Mouse (Mus musculus) intestine, embryonic 15.5 days (tissue): ENCODE results near the gene Fcgrt. TPM values are rescaled to one million over a fixed set of nuclear protein-coding genes. Genes with fewer than 3 reads are reported as not detected.

Experiments
- ATAC-seq: fragments of 200-750 bp; cut with Nextera tagmentation; 2 replicates; pipeline ENCODE4 v1.8.0; 2017; ENCODE audit warnings: moderate TSS enrichment, moderate library complexity
- H3K27ac ChIP-seq: fragments of 300-500 bp; sonication (generic); 2 replicates; pipeline ENCODE4 v1.5.1; 2015; ENCODE audit warnings: mild to moderate bottlenecking, inconsistent platforms
- H3K27me3 ChIP-seq: fragments of 300-500 bp; sonication (generic); replicated peaks from 2 replicates; pipeline ENCODE4 v1.6.1; 2015; ENCODE audit warnings: inconsistent platforms
- H3K36me3 ChIP-seq: fragments of 300-500 bp; sonication (generic); 2 replicates; pipeline ENCODE4 v1.6.1; 2015; ENCODE audit warnings: inconsistent platforms
- H3K4me1 ChIP-seq: fragments of 300-500 bp; sonication (generic); replicated peaks from 2 replicates; pipeline ENCODE4 v1.6.1; 2015; ENCODE audit warnings: inconsistent platforms
- H3K4me2 ChIP-seq: fragments of 300-500 bp; sonication (generic); replicated peaks from 2 replicates; pipeline ENCODE4 v1.6.1; 2015; ENCODE audit warnings: mild to moderate bottlenecking, inconsistent platforms
- H3K4me3 ChIP-seq: fragments of 300-500 bp; sonication (generic); replicated peaks from 2 replicates; pipeline ENCODE4 v1.5.1; 2015; ENCODE audit warnings: inconsistent platforms
- H3K9ac ChIP-seq: fragments of 300-500 bp; sonication (generic); 2 replicates; pipeline ENCODE4 v1.6.1; 2015; ENCODE audit warnings: inconsistent platforms
- H3K9me3 ChIP-seq: fragments of 300-500 bp; sonication (generic); 2 replicates; pipeline ENCODE4 v1.6.1; 2016; ENCODE audit warnings: inconsistent platforms
- WGBS: fragments of 180-500 bp; shearing (Covaris S2); methylation state at CpG from one replicate; pipeline ENCODE4 v1.1.7; 2015; 5-methylcytosine and 5-hydroxymethylcytosine counted together
- polyA plus RNA-seq: library from polyadenylated mRNA; unstranded; fragments of >200 nt; fragmentation: Nextera tagmentation; extraction: Ambion mirVana; gene quantifications from 2 replicates; pipeline ENCODE4 v1.2.1, GENCODE M21; 2015

The Fcgrt gene
- polyA plus RNA-seq, 1 experiment from 2014 or later, result 153 TPM

DNA sequence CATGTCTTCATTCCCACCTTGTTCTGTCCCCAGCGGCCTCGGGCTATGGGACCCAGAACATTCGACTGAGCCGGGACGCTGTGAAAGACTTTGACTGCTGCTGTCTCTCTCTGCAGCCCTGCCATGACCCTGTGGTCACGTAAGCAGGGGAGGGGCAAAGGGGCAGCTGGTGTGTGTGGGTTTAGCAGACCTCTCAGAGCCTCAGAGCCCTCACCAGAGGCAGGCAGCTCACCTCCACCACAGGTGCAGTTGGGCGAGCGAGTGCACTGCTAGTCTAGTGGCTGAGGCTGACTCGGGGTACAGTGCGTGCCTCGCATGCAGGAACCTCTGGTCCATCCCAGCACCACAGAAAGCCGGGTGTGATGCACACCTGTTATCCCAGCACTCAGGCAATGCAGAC is 29.7 kb downstream of the Fcgrt start:
- 90% methylated on average over 12 of the region's 12 CpGs for WGBS
- no peak overlapping the region for H3K27ac ChIP-seq
- no peak overlapping the region for H3K4me3 ChIP-seq
- H3K9me3 ChIP-seq, result no peaks in the 10 kb centered on the region
- no peak overlapping the region for H3K4me2 ChIP-seq
- no peak for ATAC-seq
- no peak overlapping the region for H3K9ac ChIP-seq
- H3K27me3 ChIP-seq, result no peaks in the 10 kb centered on the region
- no peaks in the 10 kb centered on the region for H3K4me1 ChIP-seq
- H3K36me3 ChIP-seq, result peaks cover 21% of the 10 kb centered on the region

DNA sequence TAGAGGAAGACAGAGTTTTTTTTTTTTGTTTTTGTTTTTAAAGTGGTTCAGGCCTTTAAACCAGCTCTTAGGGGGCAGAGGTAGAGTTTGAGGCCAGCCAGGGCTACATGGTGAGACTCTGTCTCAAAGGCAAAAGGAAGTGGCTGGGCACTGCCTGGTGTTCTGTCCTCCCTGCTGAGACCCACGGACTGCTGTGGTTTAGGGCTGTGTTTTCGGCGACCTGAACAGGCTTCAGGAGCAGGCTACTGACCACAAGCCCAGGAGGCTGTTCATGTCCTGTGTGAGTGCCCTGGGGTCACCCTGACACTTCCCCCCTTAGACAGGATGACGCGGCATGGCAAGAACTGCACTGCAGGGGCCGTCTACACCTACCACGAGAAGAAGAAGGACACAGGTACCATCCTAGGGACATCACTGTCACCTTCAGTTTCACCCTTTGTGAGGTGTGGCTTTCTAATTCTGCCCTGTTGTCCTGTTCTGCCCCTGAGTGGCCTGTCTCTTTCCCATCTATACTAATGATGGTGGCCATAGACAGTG is 30.4 kb downstream of the Fcgrt start:
- Histone ChIP-seq H3K27ac (no peak overlapping the region), H3K4me1 (no peaks in the 10 kb centered on the region), H3K4me3 (no peak overlapping the region), H3K9ac (no peak overlapping the region), H3K36me3 (peaks cover 21% of the 10 kb centered on the region), H3K4me2 (no peak overlapping the region), H3K9me3 (no peaks in the 10 kb centered on the region), H3K27me3 (no peaks in the 10 kb centered on the region)
- WGBS, result 80% methylated on average over 7 of the region's 7 CpGs
- ATAC-seq, result no peak

DNA sequence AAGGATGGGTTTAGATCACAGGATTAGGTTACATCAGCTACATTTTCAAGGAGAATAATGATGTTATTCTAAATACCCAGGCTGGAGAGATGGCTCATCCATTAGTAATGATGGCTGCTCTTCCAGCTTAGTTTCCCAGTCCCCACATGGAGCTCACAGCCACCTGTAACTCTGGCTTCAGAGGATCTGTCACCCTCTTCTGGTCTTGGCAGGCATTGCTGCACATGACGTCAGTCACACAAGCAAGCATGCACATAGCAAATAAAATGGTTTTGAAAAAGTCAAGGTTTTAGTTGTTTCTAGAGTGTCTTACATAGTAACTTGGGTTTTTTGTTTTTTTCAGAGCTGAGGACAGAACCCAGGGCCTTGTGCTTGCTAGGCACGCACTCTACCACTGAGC is 31.4 kb downstream of the Fcgrt start:
- Histone ChIP-seq H3K36me3 (peaks cover 17% of the 10 kb centered on the region), H3K27me3 (no peaks in the 10 kb centered on the region), H3K9ac (no peak overlapping the region), H3K4me2 (no peak overlapping the region), H3K4me3 (no peak overlapping the region), H3K27ac (no peak overlapping the region), H3K9me3 (no peaks in the 10 kb centered on the region), H3K4me1 (no peaks in the 10 kb centered on the region)
- 81% methylated on average over 2 of the region's 2 CpGs for WGBS
- no peak for ATAC-seq

DNA sequence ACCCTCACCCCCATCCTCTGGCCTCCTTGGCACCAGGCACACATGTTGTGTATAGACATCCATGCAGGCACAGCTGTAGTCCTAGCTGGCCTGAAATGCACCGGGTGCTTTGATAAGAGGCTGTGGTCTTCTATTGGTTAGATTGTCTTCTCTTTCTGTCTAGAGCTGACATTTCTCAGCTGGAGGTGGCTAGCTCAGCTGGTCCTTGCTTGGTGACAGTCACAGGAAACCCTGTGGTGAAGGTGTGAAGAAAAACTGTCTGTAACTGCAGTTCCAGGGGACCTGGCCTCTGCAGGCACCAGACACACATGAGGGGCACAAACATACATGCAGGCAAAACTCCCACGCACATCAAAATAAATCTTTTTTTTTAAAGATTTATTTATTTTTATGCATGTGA is 34.0 kb downstream of the Fcgrt start:
- H3K4me3 ChIP-seq, result no peak overlapping the region
- no peaks in the 10 kb centered on the region; the same call in 1 of the 2 replicates for H3K4me1 ChIP-seq
- no peak overlapping the region for H3K27ac ChIP-seq
- no peak for ATAC-seq
- H3K36me3 ChIP-seq, result no peaks in the 10 kb centered on the region
- H3K27me3 ChIP-seq, result no peaks in the 10 kb centered on the region
- H3K9me3 ChIP-seq, result no peaks in the 10 kb centered on the region
- no peak overlapping the region for H3K9ac ChIP-seq
- no peak overlapping the region for H3K4me2 ChIP-seq
- WGBS, result 84% methylated on average over 2 of the region's 2 CpGs

DNA sequence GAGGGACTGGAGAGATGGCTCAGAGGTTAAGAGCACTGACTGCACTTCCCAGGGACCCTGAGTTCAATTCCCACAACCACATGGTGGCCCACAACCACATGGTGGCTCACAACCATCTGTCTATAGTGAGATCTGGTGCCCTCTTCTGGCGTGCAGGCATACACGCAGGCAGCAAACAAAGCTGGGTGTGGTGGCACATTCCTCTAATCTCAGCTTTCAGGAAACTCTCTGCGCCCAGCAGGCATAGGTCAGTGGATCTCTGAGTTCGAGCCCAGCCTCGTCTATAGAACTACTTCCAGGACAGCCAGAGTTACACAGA is 35.7 kb downstream of the Fcgrt start:
- ATAC-seq, result peak; percentile 39; the same call in 1 of the 2 replicates
- Histone ChIP-seq H3K4me1 (peaks cover 5% of the 10 kb centered on the region), H3K4me2 (no peak overlapping the region), H3K27ac (no peak overlapping the region), H3K4me3 (no peak overlapping the region), H3K36me3 (no peaks in the 10 kb centered on the region), H3K9me3 (no peaks in the 10 kb centered on the region), H3K9ac (no peak overlapping the region), H3K27me3 (no peaks in the 10 kb centered on the region)
- WGBS, result 26% methylated on average over 5 of the region's 5 CpGs

DNA sequence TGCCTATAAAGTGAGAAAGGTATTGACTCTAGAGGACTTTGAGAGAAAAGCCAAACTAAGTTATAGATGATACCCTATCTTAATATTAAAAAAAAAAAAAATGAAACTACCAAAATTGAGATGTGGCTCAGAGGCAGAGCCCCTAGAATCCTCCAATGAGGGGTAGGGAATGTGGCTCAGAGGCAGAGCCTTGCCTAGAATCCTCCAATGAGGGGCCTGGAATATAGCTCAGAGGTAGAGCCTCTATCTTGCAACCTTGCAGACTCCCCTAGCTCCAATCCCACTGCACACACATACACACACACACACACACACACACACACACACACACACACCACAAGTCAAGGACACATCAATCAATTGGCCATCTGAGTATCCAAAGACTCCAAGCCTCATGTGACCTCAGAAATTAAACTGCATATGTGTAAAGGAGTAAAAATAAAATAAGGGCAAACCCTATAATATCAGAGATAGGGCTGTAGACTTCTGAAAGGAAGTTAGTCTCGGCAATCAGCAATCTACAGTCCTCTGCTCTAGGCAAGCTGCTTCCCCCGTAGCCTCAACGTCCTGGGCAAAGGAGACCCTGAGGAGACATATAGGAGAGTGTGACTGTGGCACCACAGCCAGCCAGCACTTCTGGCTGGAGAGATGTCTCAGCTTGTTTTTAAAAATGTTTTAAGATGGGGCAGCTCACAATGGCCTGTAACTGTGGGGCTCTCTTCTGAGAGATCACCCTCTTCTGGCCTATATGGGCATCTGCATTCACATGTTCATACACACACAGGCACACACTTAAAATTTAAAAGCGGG is 36.3 kb downstream of the Fcgrt start:
- no peaks in the 10 kb centered on the region for H3K9me3 ChIP-seq
- ATAC-seq, result 0 out of 2 replicates have a peak, but pooled peaks have one; percentile 9
- no peak overlapping the region for H3K27ac ChIP-seq
- H3K36me3 ChIP-seq, result no peaks in the 10 kb centered on the region
- no peaks in the 10 kb centered on the region for H3K27me3 ChIP-seq
- H3K4me2 ChIP-seq, result no peak overlapping the region
- 82% methylated on average over 4 of the region's 4 CpGs for WGBS
- H3K4me3 ChIP-seq, result no peak overlapping the region
- peaks cover 5% of the 10 kb centered on the region for H3K4me1 ChIP-seq
- H3K9ac ChIP-seq, result no peak overlapping the region

DNA sequence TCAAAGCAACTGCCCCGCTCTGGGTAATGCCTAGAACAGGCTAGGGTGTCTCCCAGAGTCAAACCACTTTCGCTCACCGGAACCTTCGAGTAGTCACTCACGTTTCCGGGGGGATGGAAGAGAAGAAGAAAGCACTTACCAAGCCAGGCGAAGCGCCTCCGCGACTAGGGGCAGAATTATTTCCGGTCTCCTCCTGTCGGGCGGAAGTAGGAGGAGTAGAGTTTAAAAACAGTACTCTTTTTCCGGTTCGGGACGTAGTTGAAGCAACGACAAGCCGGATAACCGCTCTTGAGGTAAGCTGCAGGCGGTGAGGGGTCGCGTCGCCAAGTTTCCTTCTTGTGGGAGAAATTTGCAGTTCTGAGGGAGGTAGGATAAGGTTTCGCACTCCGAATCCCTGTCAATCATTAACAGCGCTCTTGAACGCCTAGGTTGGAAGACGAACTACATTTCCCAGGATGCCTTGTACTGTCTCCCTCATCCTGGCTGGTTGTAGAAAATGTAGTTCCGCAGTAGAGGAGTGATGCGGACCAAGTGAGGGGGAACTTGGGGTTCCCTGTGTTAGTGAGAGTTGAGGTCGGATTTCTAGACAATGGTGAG is 41.3 kb downstream of the Fcgrt start, which contains the start of the genes Nosip and Prrg2:
Nosip (plus strand) TSS at position 191 of the 597 bp plus-strand sequence.
Prrg2 (minus strand) TSS at position 439 of the 597 bp plus-strand sequence.
- peak within 1 kb of the TSS; percentile 62 for H3K9ac ChIP-seq
- WGBS, result under 1% methylated on average over 31 of the region's 31 CpGs
- H3K9me3 ChIP-seq, result no peaks in the 10 kb centered on the region
- peak within 1 kb of the TSS; percentile 61 for H3K4me2 ChIP-seq
- ATAC-seq, result peak; percentile 91
- H3K4me3 ChIP-seq, result peak within 1 kb of the TSS; percentile 72
- no peaks in the 10 kb centered on the region for H3K36me3 ChIP-seq
- peak within 1 kb of the TSS; percentile 93 for H3K27ac ChIP-seq
- no peaks in the 10 kb centered on the region for H3K27me3 ChIP-seq
- H3K4me1 ChIP-seq, result peaks cover 10% of the 10 kb centered on the region

DNA sequence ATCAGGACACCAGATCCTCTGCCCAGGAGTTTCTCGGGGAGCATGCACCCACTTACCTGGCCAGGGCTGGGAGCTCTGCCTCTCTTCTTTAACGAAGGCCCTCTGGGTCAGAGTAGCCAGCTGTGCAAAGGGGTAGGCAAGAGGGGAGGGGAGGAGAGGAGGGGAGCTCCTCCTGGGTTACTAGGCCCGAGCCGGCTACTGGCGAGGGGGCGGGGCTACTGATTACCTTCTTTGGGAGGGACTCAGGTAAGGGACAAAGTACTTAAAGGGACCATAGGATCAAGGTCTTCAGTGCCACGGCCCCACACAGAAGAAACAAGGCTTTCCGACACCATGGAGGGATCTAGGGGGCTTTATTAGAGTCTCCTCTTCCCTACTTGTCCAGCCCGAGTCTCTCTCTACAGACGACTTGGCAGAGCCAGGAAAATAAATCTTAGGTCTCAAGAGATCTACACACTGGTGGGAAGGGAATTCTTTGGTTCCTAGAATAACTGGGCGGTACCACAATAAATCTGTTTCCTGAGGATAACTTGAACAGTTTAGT is 42.0 kb downstream of the Fcgrt start:
- ATAC-seq, result peak; percentile 77
- Histone ChIP-seq H3K4me3 (peak overlapping the region; percentile 72), H3K9me3 (no peaks in the 10 kb centered on the region), H3K36me3 (no peaks in the 10 kb centered on the region), H3K27ac (peak overlapping the region; percentile 93), H3K4me2 (peak overlapping the region; percentile 61), H3K4me1 (peaks cover 10% of the 10 kb centered on the region), H3K27me3 (no peaks in the 10 kb centered on the region), H3K9ac (peak overlapping the region; percentile 55)
- 11% methylated on average over 11 of the region's 11 CpGs for WGBS

DNA sequence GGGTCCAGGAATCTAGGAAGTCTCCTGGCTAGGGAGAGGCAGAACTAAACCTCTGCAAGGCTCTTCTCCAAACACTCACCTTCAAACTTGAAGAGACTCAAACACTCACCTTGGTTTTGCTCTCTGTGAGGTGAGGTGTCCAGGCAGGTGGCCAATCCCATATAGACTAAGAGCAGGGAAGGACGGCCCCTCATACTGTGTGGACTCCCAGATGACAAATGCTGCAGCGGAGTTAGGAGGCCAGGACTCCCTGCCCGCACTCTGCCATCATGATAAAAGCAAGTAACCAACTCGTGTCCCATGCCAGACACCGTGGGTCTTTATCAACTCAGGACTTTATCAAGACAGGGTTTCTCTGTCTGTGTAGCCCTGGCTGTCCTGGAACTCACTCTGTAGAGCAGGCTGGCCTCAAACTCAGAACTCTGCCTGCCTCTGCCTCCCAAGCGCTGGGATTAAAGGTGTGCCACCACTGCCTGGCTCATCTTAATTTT is 43.0 kb downstream of the Fcgrt start:
- ATAC-seq, result no peak
- Histone ChIP-seq H3K9me3 (no peaks in the 10 kb centered on the region), H3K36me3 (no peaks in the 10 kb centered on the region), H3K4me1 (peaks cover 10% of the 10 kb centered on the region), H3K27me3 (no peaks in the 10 kb centered on the region), H3K9ac (peak overlapping the region; percentile 55; the same call in 1 of the 2 replicates), H3K4me3 (peak overlapping the region; percentile 72), H3K4me2 (peak overlapping the region; percentile 61), H3K27ac (0 out of 2 replicates have a peak overlapping the region, but pooled peaks have one; percentile 6)
- 76% methylated on average over 6 of the region's 6 CpGs for WGBS

DNA sequence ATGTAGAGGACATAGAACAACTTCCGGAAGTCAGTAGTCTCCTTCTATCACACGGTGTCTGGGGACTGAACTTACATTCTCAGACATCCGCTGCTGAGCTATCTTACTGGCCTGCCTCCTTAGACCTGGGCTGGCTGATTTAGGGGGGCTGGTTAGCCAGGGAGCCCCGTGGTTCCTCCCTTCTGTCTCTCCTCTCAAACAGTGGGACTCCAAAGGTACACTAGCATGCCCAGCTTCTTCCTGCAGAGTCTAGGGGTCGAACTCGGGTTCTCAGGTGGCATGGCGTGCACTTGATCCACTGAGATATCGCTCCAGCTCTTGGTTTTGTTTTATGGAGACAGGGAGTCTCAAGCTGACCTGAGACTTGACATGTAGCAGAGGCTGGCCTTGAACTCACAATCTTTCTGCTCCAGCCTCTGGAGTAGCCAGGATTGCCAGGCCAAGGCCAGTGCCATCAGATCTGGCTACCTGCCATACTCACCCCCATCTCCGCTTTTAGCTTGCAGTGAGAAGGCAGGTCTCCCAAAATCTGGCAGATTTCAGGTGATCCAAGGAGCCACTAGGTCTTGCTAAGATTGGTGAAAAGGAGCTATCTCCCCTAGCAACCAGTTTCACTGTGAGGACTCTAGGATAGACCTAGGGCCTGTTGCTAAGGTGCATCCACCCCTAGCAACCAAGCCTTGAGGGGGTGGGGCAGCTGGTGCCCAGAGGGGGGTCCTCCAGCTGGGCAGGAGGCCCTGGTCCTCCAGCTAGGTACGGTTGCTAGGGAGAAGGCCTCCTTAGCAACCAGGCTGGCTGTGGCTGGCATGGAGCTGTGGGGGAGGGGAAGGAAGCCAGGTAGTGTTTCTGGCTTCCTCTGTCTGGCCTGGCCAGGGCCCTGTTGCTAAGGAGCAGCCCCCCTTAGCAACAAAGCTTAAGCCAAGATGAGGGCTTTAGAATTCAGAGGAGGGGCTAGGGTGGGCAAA is 44.8 kb downstream of the Fcgrt start:
- WGBS, result 77% methylated on average over 10 of the region's 10 CpGs
- H3K36me3 ChIP-seq, result no peaks in the 10 kb centered on the region
- no peaks in the 10 kb centered on the region for H3K9me3 ChIP-seq
- H3K27me3 ChIP-seq, result no peaks in the 10 kb centered on the region
- no peak overlapping the region for H3K4me2 ChIP-seq
- H3K4me3 ChIP-seq, result no peak overlapping the region
- ATAC-seq, result no peak
- peaks cover 10% of the 10 kb centered on the region for H3K4me1 ChIP-seq
- no peak overlapping the region for H3K9ac ChIP-seq
- H3K27ac ChIP-seq, result no peak overlapping the region

DNA sequence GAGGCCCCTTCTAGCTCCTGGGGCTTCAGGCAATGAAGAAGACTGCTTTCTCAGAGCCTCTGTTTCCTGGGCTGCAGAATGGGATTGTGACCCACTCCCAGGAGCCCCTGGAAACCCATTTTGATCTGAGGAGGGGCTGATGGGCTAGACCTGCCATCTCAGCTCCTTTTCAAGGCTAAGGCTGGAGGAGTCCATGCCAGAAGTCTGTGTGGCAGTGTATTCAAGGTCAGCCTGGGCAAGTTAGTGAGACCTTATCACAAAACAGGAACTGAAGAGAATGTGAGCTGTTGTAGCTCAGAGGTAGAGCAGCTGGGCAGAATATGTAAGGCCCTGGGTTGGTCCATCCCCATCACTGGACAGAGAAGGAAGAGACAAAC is 46.7 kb downstream of the Fcgrt start:
- H3K27me3 ChIP-seq, result no peaks in the 10 kb centered on the region
- no peak for ATAC-seq
- no peaks in the 10 kb centered on the region for H3K9me3 ChIP-seq
- H3K4me2 ChIP-seq, result no peak overlapping the region
- H3K4me3 ChIP-seq, result no peak overlapping the region
- peaks cover 11% of the 10 kb centered on the region for H3K4me1 ChIP-seq
- H3K27ac ChIP-seq, result no peak overlapping the region
- H3K36me3 ChIP-seq, result no peaks in the 10 kb centered on the region
- no peak overlapping the region for H3K9ac ChIP-seq
